Mouse (Mus musculus): ENCODE measurements around the gene Cpxcr1.

The Cpxcr1 gene

DNA sequence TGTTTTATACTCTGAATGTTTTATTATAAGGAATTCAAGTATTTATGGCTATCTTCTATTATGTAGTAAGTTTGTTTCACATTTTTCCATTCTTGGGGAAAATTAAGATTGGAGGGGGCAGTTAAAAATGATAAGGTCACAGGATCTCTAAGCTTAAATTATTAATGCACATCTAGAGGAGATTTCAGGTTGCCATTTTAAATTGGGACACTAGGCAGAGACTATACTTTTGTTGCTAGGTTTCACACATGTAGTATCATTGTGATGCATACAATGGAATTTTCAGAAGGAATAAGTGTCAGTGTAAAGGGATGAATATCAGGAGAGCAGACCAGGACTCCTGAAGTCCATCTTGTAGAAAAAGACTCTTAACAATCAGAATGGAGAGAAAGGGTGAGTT, at the start of gene Cpxcr1:
Gene Cpxcr1 (plus strand): TSS at position 301 of the 400 bp plus-strand sequence.
- no peak for DNase-seq (ENCODE audit: low spot score in 2 of 2)
